Mouse (Mus musculus) CD8-positive naive resting alpha-beta T cell, adult 2 months (primary cell): Measurements from ENCODE around the gene Ceacam18.
A peak's percentile ranks its signal among the peaks of the same experiment; 100 is the strongest.

Experiments used
- DNase-seq, 2 experiments: peaks; one replicate each; pipeline ENCODE4 v3.0.0; 2022; ENCODE audit warnings: low read depth in 2 of 2, low spot score in 2 of 2

Ceacam18 gene

DNA sequence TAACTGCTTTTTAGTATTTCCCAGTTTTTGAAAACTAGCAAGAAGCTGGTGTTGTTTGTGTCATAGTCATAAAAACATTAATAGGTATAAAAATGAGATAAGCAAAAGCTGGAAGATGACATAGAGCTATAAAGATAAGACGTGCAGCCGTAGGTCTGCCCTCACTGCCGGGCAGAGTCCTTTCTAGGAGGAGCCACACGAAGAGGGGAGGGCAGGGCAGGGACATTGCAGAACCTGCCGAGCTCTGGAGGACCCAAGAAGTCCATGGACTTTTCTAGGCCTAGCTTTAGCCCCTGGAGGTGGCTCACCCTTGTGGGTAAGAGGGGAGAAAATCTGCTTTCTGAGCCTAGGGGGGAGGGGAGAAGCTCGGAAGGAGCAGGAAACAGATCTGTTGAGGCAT, at the start of gene Ceacam18:
TSS of gene Ceacam18 (plus strand) at position 208 of the 400 bp plus-strand sequence.
- no peak for DNase-seq

DNA sequence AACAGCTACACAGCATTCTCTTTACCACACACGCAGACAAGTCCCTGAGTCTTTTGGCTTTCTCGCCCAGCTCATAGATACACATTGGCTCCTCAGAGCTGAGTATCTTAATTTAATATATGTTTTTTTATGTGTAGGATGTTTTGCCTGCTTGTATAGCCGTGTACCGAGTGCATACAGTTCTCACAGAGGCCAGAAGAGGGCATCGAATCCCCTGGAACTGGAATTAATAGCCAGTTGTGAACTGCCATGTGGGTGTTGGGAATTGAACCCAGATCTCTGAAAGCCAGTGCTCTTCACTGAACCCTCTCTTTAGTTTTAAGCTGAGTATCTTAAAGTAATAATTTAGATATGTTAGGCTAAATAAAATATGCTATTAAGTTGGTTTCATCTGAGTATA, 49.7 kb upstream of the Ceacam18 start:
- DNase-seq = no peak

DNA sequence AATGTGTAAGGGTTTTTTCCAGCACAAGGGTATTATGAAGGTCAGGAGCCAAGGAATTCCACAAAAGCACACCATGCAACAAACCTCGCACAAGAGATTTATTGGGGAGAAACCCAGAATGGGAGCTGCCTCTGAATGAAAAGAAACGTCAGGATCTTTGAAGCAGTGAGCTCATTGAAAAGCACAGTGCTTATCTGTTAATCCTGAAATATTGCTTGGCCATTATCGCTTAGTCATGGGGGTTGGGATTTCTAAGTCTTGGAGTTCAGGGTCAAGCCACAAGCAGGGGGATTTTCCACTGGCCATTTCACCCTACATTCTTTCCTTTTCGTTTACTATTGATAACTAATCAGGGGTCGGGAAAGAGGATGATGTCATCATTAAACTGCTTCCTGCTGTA, 32.6 kb upstream of the Ceacam18 start:
- no peak for DNase-seq

DNA sequence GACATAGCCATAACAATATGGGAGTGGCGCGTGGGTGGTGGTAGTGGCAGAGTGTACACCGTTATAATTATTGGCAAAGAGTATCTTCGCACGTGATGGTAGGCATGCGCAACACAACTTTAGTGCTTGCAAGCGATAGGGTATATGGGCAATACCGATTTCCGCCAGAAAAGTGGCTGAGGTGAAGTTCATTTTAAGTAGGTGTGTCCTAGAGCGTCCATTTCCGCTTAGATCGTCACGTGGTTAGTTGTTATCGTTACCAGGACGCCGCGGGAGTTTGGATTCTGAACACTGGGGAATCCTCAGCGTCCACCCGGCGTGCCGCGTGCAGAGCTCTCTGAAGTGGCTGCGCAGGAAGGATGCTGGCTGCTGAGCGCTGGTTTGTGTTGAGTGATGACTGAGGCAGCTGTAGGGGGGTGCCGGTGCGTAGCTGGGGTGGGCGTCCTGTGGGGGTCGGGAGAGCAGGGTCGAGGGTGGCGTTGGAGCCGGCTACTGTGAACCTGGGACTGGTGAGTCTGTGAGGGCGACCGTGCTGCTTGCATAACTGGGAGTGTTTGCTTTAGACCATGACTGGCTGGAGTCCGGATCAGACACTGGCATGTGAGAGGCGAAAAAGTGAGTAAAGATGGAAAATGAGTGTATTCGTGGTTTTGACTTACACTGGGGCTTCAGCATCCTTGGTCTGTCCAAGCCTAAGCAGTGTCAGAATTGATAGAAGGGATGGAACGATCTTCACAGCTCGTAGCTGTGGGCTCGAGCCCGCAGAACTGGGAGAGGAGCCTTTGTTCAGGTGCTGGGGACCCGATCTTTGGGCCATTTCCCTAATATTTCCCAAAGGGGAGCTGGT, 27.4 kb upstream of the Ceacam18 start, which contains the start of gene Zfp819:
TSS of gene Zfp819 (plus strand) at position 274 of the 847 bp plus-strand sequence.
- peak; percentile 25 to 57 for DNase-seq

DNA sequence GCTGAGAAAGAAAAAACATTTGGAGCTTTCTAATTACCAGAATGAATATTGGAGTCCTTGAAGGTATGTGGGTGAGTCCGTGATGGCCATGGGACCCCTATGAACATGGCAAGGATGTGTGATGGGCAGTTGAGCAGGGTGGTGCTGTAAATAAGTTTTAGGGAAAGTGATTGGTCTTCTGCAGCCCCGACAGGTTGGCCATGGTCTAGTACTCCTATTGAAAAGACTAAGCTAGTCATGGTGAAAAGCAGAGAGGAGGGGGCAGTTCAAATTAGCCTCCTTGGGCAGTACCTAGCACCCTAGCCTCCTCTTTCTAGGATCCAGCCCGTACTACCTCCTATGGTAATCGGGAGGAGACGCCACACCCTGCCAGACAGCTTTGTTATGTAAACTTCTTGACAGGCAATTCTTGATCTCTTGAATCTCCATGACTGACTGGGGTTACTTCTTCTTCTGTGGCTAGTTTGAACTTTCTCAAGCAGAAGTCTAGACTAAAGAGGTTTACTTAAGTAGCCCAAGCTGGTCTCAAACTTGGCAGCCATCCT, 26.7 kb upstream of the Ceacam18 start:
- DNase-seq = no peak

DNA sequence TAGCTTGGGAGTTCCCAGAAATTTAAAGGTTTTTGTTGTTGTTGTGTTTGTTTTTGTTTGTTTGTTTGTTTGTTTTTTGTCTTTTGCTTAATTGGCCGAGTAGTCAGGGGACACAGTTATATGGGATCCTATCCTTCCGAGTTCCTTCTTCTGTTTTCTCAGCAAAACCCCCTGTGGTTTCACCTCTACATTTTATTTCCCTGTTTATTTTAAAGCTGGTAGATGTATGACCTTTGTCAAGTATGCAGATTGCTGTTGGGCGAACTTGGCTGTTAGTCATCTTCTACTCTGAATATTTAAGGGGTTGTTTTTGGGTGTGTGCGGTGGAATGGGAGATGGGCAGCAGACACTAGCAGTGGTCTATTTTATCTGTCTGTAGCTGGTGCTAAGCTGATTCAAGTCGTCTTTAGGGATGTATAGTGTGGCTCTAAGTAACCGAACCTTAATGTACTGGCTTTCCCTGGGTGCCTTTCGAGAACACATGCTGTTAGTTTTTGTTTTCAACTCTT, 26.1 kb upstream of the Ceacam18 start:
- DNase-seq = no peak

DNA sequence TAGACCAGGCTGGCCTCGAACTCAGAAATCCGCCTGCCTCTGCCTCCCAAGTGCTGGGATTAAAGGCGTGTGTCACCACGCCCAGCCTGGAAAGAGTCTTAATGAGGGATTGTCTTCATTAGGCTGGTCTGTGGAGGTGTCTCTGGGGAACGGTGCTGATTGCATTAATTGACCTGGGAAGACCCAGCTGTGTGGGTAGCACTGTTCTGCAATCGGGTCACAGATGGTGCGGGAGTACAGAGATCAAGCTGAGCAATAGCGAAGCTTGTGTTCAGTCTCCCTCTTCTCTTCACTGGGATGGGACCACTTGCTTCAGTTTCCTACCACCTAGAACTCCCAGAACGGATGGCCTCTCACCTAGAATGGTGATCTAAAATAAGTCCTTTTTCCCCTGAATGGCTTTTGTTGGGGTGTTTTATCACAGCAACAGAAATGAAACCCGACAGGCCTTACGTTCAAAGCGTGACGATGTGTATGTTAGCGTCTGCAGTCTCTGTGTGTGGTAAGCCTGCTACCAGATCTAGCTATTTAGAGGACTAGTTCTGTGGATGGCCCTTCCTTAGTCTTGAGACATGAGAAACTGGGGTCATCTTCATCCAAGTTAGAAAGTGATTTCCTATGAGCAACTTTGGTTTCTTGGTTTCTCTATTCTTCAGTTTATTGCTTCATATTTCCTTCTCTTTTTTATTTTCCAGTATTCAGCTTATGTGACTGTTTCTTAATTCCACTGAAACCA, 20.5 kb upstream of the Ceacam18 start:
- no peak for DNase-seq

DNA sequence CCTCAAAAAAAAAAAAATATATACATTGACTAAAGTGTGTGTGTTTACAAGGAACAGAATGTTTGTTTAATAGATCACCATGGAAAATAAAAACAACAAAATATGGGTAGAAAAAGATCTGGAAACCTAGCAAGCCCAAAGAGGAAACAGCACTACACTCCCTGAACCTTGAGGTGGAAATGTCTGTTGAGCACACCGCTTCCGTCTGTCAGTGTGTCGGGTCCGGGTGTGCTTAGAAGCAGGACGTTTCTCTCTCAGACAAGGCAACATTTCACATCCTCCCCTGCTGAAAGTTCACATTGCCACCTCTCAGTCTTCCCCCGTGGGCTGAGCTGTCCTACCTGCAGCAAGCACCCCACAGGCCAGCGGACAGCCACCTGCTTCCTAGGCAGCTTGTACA, 11.6 kb upstream of the Ceacam18 start:
- DNase-seq = no peak

DNA sequence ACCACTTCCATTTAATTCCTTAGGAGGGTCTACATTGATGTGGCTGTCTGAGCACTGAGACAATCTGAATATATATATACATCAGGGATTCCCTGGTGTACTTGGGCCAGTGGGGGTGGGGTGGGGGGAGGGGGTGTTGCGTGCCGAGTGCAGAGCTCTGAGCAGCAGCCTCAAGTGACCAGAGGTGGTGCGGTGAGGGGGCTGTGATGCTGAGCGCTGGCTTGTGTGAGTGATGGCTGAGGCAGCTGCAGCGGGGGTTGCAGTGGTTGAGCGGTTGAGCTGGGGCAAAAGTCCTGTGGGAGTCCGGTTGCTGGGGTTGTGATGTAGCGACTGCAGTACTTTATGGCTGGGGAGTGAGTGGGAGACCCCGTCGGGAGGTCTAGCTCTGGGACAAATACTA, 10.7 kb upstream of the Ceacam18 start:
- DNase-seq = no peak

DNA sequence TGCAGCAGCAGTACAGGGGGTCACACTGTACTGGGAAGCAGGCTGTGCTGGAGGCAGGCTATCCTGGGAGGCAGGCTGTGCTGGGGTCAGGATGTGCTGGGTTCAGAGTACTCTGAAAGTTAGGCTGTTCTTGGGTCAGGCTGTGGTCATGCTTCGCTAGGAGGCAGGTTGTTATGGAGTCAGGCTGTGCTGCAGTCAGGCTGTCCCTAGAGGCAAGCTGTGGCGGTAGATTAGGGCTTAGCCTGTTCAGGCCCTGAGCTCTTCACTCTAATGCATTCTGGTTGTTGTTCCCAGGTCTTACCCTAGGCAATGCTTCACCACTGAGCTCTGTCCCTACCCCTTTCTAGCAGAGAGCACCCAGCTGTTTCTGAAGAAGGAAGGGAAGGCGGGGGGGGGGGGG, 9.4 kb upstream of the Ceacam18 start:
- DNase-seq = no peak

DNA sequence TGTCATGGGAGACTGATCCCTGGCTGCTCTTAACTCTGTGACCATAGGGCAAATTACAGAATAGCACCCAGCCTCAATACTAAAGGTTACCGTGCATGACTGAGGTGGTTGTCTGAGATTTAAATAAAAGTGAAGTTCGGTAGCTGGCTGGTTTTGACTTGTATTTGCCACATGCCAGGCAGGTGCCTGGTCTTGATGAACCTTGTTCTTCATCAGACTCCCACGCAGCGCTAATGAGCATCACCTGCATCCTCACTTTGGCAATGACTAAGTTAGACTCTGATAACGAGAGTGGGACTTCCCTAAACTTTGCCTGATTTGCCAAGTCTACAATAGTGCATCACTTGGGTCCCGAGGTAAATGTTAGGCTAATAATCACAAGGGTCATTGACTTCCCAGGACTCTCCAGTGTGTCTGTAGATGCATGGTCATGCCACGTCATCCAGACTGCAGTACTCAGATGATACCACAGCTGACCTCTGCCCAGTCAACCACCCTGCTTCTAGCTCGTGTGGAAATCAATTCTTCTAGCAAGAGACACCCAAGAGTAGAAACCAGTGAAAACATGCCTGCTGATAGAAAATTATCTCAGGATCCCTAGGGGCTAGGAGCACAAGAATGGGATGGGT, 8.6 kb upstream of the Ceacam18 start:
- no peak for DNase-seq

DNA sequence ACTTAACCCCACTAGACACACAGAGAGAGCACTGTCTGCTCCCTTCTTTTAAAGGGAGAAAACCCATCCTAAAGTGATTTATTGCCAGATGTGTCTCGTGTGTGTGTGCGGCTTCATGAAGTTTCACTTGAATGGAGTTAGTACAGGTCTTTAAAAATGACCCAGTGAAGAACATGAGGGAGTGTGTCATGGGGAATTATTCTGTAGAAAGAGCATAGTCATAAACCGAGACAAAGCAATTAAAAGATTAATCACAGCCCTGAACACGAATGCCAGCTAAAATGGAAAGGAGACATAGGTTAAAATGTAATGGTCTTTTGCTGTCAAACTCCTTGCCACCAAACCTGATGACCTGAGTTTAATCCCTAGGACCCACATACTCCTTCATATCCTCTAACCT, 567 bp upstream of the Ceacam18 start:
- DNase-seq = no peak

DNA sequence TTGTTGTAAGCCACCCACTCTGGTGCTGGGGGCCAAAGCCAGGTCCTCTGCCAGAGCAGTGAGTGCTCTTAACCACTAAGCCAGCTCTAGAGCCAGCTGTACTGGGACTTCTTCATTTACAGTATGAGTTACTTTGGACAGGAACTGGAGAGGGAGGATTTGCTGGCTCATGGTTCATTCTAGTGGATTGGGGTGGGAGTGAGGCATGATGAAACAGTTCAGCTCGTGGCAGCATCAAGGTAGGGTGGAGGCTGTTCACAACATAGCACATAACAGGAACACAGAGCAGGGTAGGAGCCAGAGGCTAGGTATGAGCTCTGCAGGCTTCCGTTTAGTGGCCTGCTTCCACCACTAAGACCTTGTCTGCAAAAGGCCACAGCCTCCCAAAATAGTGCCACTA, 1.7 kb downstream of the Ceacam18 start:
- DNase-seq = no peak

DNA sequence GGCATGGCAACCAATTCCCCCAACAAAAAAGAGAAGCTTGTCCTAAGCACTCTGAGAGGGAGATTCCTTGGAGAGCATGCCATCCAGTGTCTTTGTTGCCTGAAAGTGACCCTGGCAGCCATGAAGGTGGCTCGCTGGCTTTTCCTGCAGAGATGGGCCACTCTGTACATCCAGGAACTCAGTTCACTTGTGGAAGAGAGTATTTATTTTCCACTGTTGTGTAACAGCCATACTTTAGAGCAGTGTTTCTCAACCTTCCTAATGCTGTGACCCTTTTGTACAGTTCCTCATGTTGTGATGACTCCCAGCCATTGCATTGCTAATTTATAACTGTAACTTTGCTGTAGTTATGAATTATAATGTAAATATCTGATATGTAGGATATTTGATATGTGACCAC, 2.6 kb downstream of the Ceacam18 start:
- no peak for DNase-seq

DNA sequence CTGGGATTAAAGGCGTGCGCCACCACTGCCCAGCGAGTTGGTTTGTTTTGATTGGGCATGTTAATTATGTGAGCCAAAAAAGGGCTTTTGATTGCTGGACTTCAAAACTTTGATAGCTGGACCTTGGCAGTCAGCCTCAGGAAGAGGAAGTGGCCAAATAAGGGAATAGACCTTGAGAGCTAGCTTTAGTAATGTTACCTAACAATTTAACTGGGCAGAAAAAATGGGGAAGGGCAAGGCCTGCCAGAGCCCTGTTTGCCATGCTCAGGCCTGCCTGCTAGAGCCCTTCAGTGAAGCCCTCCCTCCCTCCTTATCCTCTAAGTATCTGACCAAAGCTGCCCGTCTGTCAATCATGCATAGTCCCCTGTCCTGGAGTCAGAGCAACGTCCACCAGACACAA, 8.1 kb downstream of the Ceacam18 start:
- DNase-seq = no peak

DNA sequence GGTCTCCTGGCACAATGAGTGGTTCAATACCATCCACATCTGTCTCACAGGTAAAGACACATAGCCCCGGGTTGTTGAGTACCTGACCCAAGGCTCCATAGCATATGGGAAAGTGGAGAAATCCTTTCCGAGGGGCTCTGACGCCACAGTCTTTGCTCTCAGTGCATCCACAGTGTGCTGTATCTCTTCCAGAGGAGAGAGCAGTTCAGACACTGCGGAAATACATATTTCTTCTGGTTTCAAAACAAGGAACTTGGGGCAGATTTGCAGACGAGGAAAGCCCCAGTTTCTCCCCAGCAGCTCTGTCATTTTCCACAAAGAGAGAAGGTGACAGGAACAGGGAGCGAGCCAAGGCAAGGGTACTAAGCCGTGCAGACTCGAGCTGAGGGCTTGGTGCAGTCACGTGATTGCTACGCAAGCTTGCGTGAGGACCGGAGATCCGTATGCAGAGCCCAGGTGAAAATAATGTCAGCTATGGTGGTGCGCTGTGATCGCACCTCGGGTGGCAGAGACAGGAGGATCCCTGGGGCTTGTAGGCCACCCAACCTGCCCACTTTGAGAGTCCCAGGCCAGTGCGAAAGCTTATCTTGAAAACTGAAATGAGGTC, 8.6 kb downstream of the Ceacam18 start:
- no peak for DNase-seq

DNA sequence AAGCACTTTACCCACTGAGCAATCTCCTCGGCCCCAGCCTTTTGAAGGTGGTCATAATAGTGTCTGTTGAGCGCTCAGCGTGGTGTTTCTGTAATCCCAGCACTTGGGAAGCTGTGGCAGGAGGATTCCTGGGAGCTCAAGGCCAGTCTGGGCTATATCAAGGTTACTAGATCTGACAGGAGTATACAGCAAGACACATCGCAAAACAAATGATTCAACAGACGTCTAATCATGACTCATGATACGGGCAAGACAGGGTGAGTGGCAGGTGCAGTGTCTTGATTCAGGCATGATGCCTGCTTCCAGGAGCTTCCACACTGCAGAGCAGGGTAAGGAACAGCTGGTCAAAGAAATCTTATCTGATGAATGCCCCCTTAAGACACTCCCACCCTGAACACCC, 18.2 kb downstream of the Ceacam18 start:
- no peak for DNase-seq

DNA sequence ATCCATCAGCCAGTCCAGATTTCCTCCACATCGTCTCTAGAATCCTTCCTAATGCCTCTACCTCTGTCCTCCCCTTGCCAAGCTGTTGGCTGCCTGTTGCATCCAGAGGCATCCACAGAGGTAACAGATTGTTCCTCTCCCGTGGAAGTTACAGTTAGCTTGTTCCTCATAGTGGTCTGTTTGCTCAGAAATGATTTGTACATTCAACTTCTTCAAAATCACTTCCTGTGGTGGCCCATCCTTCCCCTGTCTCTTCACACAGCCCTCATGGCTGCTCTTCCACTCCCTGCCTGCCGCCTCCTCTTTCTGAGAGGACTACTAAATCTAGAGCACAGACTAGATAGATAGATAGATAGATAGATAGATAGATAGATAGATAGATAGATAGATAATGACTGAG, 20.0 kb downstream of the Ceacam18 start:
- no peak for DNase-seq

DNA sequence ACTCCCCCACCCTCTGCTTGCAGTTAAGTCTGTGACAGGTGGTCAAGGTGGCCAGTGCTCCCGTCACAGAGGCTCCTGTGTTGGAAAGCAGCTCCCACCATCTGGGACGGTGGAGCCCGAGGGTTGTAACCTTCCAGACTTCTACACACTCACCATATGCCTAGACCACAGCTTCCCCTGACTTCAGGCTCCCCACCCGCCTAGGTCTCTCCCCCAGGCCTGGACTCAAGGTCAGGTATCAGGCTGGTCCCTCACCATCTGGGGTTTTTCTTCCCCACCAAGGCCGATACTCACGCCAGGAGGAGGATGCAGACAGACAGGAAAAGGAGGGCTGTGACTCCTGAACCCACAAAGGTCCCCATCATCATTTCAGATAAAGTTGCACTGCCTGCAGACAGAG, 21.7 kb downstream of the Ceacam18 start:
- DNase-seq = no peak

DNA sequence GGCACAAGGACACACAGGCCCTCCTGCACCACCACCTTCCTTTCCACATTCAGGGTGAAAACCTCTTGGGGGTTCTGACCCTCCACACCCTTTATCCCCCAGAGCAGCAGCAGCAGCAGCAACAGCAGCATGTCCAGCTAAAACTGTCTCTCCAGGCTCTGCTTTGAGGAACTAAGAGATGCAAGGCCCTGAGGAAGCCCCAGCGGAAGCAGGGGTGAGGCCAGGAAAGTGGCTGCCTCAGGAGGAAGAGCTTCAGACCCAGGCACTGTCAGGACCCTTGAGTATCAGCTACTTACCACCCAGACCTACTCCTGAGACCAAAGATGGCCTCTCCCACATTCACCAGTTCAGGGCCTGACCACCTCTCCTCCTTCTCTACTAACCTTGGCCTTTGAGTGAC, 25.5 kb downstream of the Ceacam18 start, which contains the start of gene Siglece:
TSS of gene Siglece (minus strand) at position 160 of the 400 bp plus-strand sequence.
- DNase-seq = no peak

DNA sequence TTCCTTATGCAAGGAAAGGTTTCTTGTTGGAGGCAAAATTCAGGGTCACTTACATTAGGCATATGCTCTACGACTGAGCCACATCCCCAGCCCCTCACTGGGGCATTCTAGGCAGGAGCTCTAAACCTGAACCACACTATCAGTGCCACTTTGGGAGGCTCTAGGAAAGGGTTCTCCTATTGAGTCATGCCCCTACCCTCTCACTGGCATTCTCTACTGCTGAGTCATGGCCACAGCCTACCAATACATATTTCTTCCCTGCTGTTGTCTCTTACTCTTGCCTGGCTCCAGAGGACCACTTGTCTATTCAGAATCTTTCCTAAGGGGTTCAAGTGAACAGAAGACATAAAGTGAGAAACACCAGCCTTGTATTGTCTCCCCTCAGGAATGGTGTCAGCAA, 28.3 kb downstream of the Ceacam18 start:
- no peak for DNase-seq
